Mouse (Mus musculus): Measurements from ENCODE around the gene Ddx19b. TPM values are rescaled to one million over a fixed set of nuclear protein-coding genes. Genes with fewer than 3 reads are reported as not detected.
A peak's percentile ranks its signal among the peaks of the same experiment; 100 is the strongest.
"Not testable (repeated sequence)": the region's sequence is repeated elsewhere in the genome, so short reads cannot be mapped to it uniquely, and the experiment has no call there.

The Ddx19b gene
- polyA plus RNA-seq, 1 experiment: 5.6 TPM

GRCm38 (mm10) chr8:110997547-110998531 is 33.7 kb downstream of the Ddx19b start, which contains the start of gene Ddx19a:
Ddx19a (minus strand) TSS chr8:110997800.
- Histone ChIP-seq H3ac (ENCODE audit: control insufficient read depth, insufficient read length, low read depth) (peak within 1 kb of the TSS; percentile 80), H3K79me2 (ENCODE audit: control insufficient read depth, insufficient read depth) (peaks cover 49% of the 10 kb centered on the region), H3K79me3 (ENCODE audit: low read depth) (peaks cover 37% of the 10 kb centered on the region), H3K4me3 (ENCODE audit: insufficient read depth, poor library complexity, severe bottlenecking) (peak within 1 kb of the TSS; percentile 93), H3K27me3 (ENCODE audit: control insufficient read depth, insufficient read depth, insufficient read length) (no peaks in the 10 kb centered on the region), H3K36me3 (ENCODE audit: control insufficient read depth, insufficient read depth) (peaks cover 8% of the 10 kb centered on the region)
- TF ChIP-seq MYOD1 (IDR thresholded peaks at IDR 0.05; ENCODE audit: control insufficient read depth, insufficient read length, low read depth): no peak
- TF ChIP-seq MAX (IDR thresholded peaks at IDR 0.05): peak; percentile 91

- TF ChIP-seq USF1 (IDR thresholded peaks at IDR 0.05; ENCODE audit: low read depth) (no peak), MYOD1 (IDR thresholded peaks at IDR 0.05; ENCODE audit: control insufficient read depth, insufficient read length, low read depth) (no peak), MYOG (IDR thresholded peaks at IDR 0.05; ENCODE audit: control insufficient read depth, extremely low read depth, insufficient read length) (no peak), CEBPB (IDR thresholded peaks at IDR 0.05; ENCODE audit: low read depth) (no peak), CTCF (IDR thresholded peaks at IDR 0.05; ENCODE audit: control insufficient read depth, insufficient read depth, insufficient read length) (no peak), FOSL1 (IDR thresholded peaks at IDR 0.05; ENCODE audit: insufficient read depth, low read length, poor library complexity, severe bottlenecking) (no peak), MAX (IDR thresholded peaks at IDR 0.05) (no peak)
- Histone ChIP-seq H3K36me3 (ENCODE audit: control insufficient read depth, insufficient read depth) (peaks cover 16% of the 10 kb centered on the region), H3K79me2 (ENCODE audit: control insufficient read depth, insufficient read depth) (peaks cover 57% of the 10 kb centered on the region), H3K79me3 (ENCODE audit: low read depth) (peaks cover 37% of the 10 kb centered on the region), H3ac (ENCODE audit: control insufficient read depth, insufficient read length, low read depth) (peak overlapping the region; percentile 80), H3K27me3 (ENCODE audit: control insufficient read depth, insufficient read depth, insufficient read length) (no peaks in the 10 kb centered on the region), H3K4me3 (ENCODE audit: insufficient read depth, poor library complexity, severe bottlenecking) (peak overlapping the region; percentile 93)
Measured at GRCm38 (mm10) chr8:110996641-110997430, 34.7 kb downstream of the Ddx19b start.

DNA sequence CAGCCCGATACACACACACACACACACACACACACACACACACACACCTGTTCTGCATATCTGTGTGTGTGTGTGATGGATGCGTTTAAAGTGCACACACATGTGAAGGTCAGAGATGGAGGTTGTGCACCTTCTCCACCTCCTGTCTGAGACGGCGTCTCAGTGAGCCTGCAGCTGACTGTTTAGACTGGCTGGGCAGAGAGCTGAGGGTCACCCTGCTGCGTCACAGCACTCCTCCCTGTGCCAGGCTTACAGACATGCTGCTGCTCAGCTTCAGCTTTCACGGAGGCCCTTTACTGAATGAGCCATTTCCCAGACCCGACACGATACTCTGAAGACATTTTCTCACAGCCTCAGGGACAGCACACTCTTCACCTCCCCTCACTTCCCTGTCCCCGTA is 41.5 kb downstream of the Ddx19b start:
- peaks cover 22% of the 10 kb centered on the region for H3K79me3 ChIP-seq (ENCODE audit: low read depth)
- H3K36me3 ChIP-seq (ENCODE audit: control insufficient read depth, insufficient read depth): peaks cover 77% of the 10 kb centered on the region
- no peaks in the 10 kb centered on the region for H3K27me3 ChIP-seq (ENCODE audit: control insufficient read depth, insufficient read depth, insufficient read length)
- no peak overlapping the region for H3ac ChIP-seq (ENCODE audit: control insufficient read depth, insufficient read length, low read depth)
- peaks cover 30% of the 10 kb centered on the region for H3K79me2 ChIP-seq (ENCODE audit: control insufficient read depth, insufficient read depth)
- no peak for TF ChIP-seq MYOD1 (IDR thresholded peaks at IDR 0.05; ENCODE audit: control insufficient read depth, insufficient read length, low read depth)
- TF ChIP-seq CEBPB (IDR thresholded peaks at IDR 0.05; ENCODE audit: low read depth): no peak
- TF ChIP-seq CTCF (IDR thresholded peaks at IDR 0.05; ENCODE audit: control insufficient read depth, insufficient read depth, insufficient read length): no peak
- no peak for TF ChIP-seq FOSL1 (IDR thresholded peaks at IDR 0.05; ENCODE audit: insufficient read depth, low read length, poor library complexity, severe bottlenecking)
- no peak for TF ChIP-seq MYOG (IDR thresholded peaks at IDR 0.05; ENCODE audit: control insufficient read depth, extremely low read depth, insufficient read length)
- no peak for TF ChIP-seq MAX (IDR thresholded peaks at IDR 0.05)
- TF ChIP-seq USF1 (IDR thresholded peaks at IDR 0.05; ENCODE audit: low read depth): no peak
- H3K4me3 ChIP-seq (ENCODE audit: insufficient read depth, poor library complexity, severe bottlenecking): no peak overlapping the region

DNA sequence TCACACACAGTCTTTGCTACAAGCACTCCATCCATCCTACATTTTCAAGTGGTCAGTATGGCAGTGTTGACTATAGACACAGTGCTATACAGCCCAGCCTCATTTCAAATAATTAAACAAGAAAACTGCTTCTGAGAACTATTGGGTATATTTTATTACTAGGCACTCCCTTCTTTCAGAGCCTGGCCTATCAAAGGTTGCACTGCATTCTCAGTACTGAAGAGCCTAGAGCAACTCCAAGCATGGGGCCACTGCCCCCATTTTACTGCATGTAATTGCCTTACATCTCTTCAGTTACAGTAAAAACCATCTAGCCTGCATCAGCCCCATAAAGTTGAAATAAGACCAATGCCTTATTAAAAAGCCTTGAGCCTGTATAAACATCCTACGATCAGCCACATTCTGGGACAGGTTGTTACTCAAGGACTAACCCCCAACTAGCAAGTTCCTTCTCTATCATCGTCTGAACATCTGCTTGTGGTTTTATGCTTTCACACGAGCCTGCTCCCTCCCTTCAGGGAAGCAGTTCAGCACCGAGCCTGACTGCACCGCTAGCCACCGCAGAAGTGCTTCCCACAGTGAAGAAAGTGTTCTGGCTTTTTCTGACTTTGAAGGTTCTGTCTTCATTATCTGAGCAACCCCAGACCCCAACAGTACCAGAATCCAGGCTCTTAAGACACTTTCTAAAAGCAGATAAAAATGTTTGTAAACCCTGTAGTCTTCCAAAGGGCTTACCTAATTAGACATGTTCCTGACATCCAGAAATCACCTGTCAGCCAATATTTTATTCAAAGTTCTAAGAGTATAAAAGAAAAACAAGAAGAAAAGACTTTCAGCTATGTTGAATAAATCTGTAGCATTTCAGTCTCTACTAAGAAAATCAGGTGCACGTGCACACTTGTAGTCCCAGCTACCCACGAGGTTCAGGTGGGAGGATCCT is 43.5 kb downstream of the Ddx19b start:
- H3K36me3 ChIP-seq (ENCODE audit: control insufficient read depth, insufficient read depth): peaks cover 90% of the 10 kb centered on the region
- H3K4me3 ChIP-seq (ENCODE audit: insufficient read depth, poor library complexity, severe bottlenecking): no peak overlapping the region
- peaks cover 5% of the 10 kb centered on the region for H3K79me3 ChIP-seq (ENCODE audit: low read depth)
- no peaks in the 10 kb centered on the region for H3K27me3 ChIP-seq (ENCODE audit: control insufficient read depth, insufficient read depth, insufficient read length)
- TF ChIP-seq CEBPB (IDR thresholded peaks at IDR 0.05; ENCODE audit: low read depth): no peak
- no peak for TF ChIP-seq FOSL1 (IDR thresholded peaks at IDR 0.05; ENCODE audit: insufficient read depth, low read length, poor library complexity, severe bottlenecking)
- H3ac ChIP-seq (ENCODE audit: control insufficient read depth, insufficient read length, low read depth): no peak overlapping the region
- peaks cover 10% of the 10 kb centered on the region for H3K79me2 ChIP-seq (ENCODE audit: control insufficient read depth, insufficient read depth)

- H3K79me3 ChIP-seq (ENCODE audit: low read depth): no peaks in the 10 kb centered on the region
- H3K36me3 ChIP-seq (ENCODE audit: control insufficient read depth, insufficient read depth): peaks cover 77% of the 10 kb centered on the region
- no peak overlapping the region for H3K4me3 ChIP-seq (ENCODE audit: insufficient read depth, poor library complexity, severe bottlenecking)
- no peaks in the 10 kb centered on the region for H3K79me2 ChIP-seq (ENCODE audit: control insufficient read depth, insufficient read depth)
- TF ChIP-seq MYOD1 (IDR thresholded peaks at IDR 0.05; ENCODE audit: control insufficient read depth, insufficient read length, low read depth): peak; percentile 18
- TF ChIP-seq MAX (IDR thresholded peaks at IDR 0.05): no peak
- TF ChIP-seq FOSL1 (IDR thresholded peaks at IDR 0.05; ENCODE audit: insufficient read depth, low read length, poor library complexity, severe bottlenecking): no peak
- H3K27me3 ChIP-seq (ENCODE audit: control insufficient read depth, insufficient read depth, insufficient read length): no peaks in the 10 kb centered on the region
- H3ac ChIP-seq (ENCODE audit: control insufficient read depth, insufficient read length, low read depth): no peak overlapping the region
Measured at GRCm38 (mm10) chr8:110981304-110981703, 50.2 kb downstream of the Ddx19b start.

GRCm38 (mm10) chr8:110977987-110978386 is 53.6 kb downstream of the Ddx19b start:
- peaks cover 62% of the 10 kb centered on the region for H3K36me3 ChIP-seq (ENCODE audit: control insufficient read depth, insufficient read depth)
- not testable (repeated sequence) for H3ac ChIP-seq (ENCODE audit: control insufficient read depth, insufficient read length, low read depth)

GRCm38 (mm10) chr8:110976532-110976931 is 55.0 kb downstream of the Ddx19b start:
- not testable (repeated sequence) for H3K79me2 ChIP-seq (ENCODE audit: control insufficient read depth, insufficient read depth); H3K79me3 ChIP-seq (ENCODE audit: low read depth); H3K27me3 ChIP-seq (ENCODE audit: control insufficient read depth, insufficient read depth, insufficient read length); H3K4me3 ChIP-seq (ENCODE audit: insufficient read depth, poor library complexity, severe bottlenecking); H3ac ChIP-seq (ENCODE audit: control insufficient read depth, insufficient read length, low read depth)
- H3K36me3 ChIP-seq (ENCODE audit: control insufficient read depth, insufficient read depth): peaks cover 61% of the 10 kb centered on the region

More at GRCm38 (mm10) chr8:110977987-110978386, 53.6 kb downstream of the Ddx19b start:
- H3K27me3 ChIP-seq (ENCODE audit: control insufficient read depth, insufficient read depth, insufficient read length); H3K79me2 ChIP-seq (ENCODE audit: control insufficient read depth, insufficient read depth); H3K4me3 ChIP-seq (ENCODE audit: insufficient read depth, poor library complexity, severe bottlenecking); H3K79me3 ChIP-seq (ENCODE audit: low read depth): not testable (repeated sequence)
